Mouse (Mus musculus) lung, embryonic 16.5 days (tissue): ENCODE results near the gene Tmem175. TPM values are rescaled to one million over a fixed set of nuclear protein-coding genes. Genes with fewer than 3 reads are reported as not detected.

Source experiments
- ATAC-seq: fragments of 200-750 bp; cut with Nextera tagmentation; 2 replicates; pipeline ENCODE4 v1.8.0; 2017; ENCODE audit warnings: low read depth, mild to moderate bottlenecking, moderate library complexity
- H3K27ac ChIP-seq: fragments of 300-500 bp; sonication (generic); 2 replicates; pipeline ENCODE4 v1.5.1; 2014; ENCODE audit warnings: mild to moderate bottlenecking, control low read depth, low read length
- H3K27me3 ChIP-seq: fragments of 300-500 bp; sonication (generic); 2 replicates; pipeline ENCODE4 v1.6.1; 2014; ENCODE audit warnings: low read depth, low read length, mixed read lengths; ENCODE audit not compliant: control insufficient read depth, insufficient read depth
- H3K36me3 ChIP-seq: fragments of 300-500 bp; sonication (generic); 2 replicates; pipeline ENCODE4 v1.6.1; 2014; ENCODE audit warnings: low read length; ENCODE audit not compliant: control insufficient read depth, insufficient read depth
- H3K4me1 ChIP-seq: fragments of 300-500 bp; sonication (generic); replicated peaks from 2 replicates; pipeline ENCODE4 v1.6.1; 2014; ENCODE audit warnings: low read length, mixed read lengths; ENCODE audit not compliant: control insufficient read depth, insufficient read depth
- H3K4me2 ChIP-seq: fragments of 300-500 bp; sonication (generic); 2 replicates; pipeline ENCODE4 v1.6.1; 2014; ENCODE audit warnings: low read depth, low read length, control low read depth
- H3K4me3 ChIP-seq: fragments of 300-500 bp; sonication (generic); 2 replicates; pipeline ENCODE4 v1.5.1; 2014; ENCODE audit warnings: mild to moderate bottlenecking, low read length, control low read depth
- H3K9ac ChIP-seq: fragments of 300-500 bp; sonication (generic); 2 replicates; pipeline ENCODE4 v1.6.1; 2014; ENCODE audit warnings: low read length, control low read depth
- H3K9me3 ChIP-seq: fragments of 300-500 bp; sonication (generic); 2 replicates; pipeline ENCODE4 v1.6.1; 2016; ENCODE audit warnings: low read length; ENCODE audit not compliant: control insufficient read depth
- WGBS: fragments of 180-500 bp; shearing (Covaris S2); extraction: QIAGEN DNeasy Blood & Tissue Kit; methylation state at CpG from one replicate; pipeline ENCODE4 v1.1.7; 2014; 5-methylcytosine and 5-hydroxymethylcytosine counted together
- polyA plus RNA-seq: library from polyadenylated mRNA; unstranded; fragments of >200 nt; fragmentation: Nextera tagmentation; extraction: Ambion mirVana; gene quantifications from 2 replicates; pipeline ENCODE4 v1.2.1, GENCODE M21; 2015

Gene Tmem175
- polyA plus RNA-seq, 1 experiment from 2014 or later = 30.0 TPM

DNA sequence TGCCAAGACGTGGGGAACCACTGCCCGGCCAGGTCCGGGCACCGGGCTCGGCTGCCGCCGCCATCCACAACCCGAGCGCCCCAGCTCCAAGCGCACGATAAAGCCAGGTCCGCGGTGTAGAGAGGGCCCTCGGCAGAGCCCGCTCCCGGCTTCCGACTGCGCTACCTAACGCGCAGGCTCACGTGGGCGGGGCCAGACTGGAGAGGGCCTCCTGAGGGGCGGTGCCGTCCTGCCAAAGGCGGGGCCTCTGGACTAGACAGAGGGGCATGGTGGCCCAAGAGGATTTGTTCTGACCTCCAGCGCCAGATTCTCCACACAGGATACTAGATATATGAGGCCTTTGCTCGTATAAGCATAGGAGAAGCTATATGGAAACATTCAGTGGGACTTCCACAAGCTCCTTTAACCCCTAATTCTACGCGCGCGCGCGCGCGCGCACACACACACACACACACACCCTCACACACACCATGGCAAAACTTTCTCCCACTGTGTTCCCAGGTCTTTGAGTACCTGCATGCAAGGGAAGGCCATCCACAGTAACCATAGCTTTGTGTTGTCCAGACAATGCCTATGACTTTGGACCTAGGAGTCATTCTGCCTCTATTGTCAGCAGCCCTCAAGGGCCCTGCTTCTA lies 31.2 kb downstream of the Tmem175 start:
- Histone ChIP-seq H3K9ac (peak overlapping the region; percentile 96), H3K4me3 (peak overlapping the region; percentile 92), H3K4me1 (peaks cover 7% of the 10 kb centered on the region), H3K27ac (peak overlapping the region; percentile 25; the same call in 1 of the 2 replicates), H3K36me3 (peaks cover 9% of the 10 kb centered on the region), H3K9me3 (no peaks in the 10 kb centered on the region), H3K4me2 (peak overlapping the region; percentile 94), H3K27me3 (no peaks in the 10 kb centered on the region)
- WGBS = 13% methylated on average over 36 of the region's 36 CpGs
- peak; percentile 99 for ATAC-seq

DNA sequence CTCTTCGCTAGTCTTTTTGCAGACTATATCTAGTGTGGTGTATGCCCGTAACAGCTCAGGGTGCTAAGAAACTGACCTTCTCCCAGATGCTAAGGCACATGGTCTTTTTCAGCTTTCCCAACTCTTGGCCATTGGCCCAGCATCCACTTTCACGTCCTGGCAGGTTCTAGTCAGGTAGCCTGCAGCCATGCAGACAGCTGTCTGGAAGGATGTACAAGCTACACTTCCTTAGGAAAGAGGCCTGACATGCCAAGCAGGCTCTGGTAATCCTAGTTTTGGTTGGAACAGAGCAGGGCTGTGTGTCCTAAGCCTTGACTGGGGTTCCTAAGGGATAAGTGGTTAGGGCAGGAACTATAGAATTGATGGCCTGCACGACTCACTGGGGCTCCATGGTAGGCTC lies 33.2 kb downstream of the Tmem175 start:
- ATAC-seq = no peak
- Histone ChIP-seq H3K27me3 (no peaks in the 10 kb centered on the region), H3K36me3 (peaks cover 2% of the 10 kb centered on the region; the same call in 1 of the 2 replicates)

DNA sequence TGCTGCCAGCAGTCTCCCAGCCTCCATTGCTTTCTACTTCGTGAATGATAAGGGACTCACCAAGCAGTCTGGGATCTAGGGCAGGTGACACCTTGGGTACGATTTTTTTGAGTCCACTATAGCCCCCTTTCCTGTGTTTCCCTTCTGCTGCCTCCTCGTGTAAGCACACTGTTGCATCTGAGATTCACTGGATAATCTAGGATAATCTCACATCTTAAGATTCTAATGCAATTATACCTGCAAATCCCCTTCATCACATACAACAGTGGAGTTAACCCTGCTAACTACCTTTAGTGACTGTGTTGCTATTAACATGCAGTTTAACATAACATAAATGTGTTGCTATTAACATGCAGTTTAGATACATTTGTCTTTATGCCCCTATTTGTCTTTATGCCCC lies 35.5 kb downstream of the Tmem175 start:
- WGBS = 34% methylated on average over 3 of the region's 3 CpGs

More for the DNA sequence above, 33.2 kb downstream of the Tmem175 start:
- Histone ChIP-seq H3K9ac (no peak overlapping the region), H3K4me1 (peaks cover 7% of the 10 kb centered on the region), H3K4me2 (no peak overlapping the region), H3K9me3 (no peaks in the 10 kb centered on the region), H3K4me3 (no peak overlapping the region), H3K27ac (no peak overlapping the region)
- 75% methylated on average over 4 of the region's 4 CpGs for WGBS

DNA sequence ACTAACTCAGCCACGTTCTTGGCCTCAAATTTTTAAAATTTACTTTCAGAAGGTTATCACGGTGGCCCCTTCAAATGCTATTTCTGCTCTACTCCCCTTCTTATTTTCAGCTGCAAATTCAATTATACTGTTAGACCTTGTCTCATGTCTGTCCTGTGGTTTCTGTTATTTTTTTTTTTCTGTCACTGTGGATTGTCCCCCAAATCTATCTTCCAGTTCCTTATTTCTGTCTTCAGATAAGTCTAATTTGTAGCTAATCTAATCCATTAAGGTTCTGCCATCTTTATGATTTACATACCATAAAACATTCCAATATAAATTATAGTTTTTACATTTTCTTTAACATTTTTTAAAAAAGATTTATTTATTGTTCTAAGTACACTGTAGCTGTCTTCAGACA lies 37.8 kb downstream of the Tmem175 start:
- no peaks in the 10 kb centered on the region for H3K9me3 ChIP-seq
- 64% methylated on average over 2 of the region's 2 CpGs for WGBS
- ATAC-seq = no peak
- H3K27ac ChIP-seq = no peak overlapping the region
- no peak overlapping the region for H3K9ac ChIP-seq
- peaks cover 10% of the 10 kb centered on the region for H3K4me1 ChIP-seq
- H3K36me3 ChIP-seq = peaks cover 2% of the 10 kb centered on the region; the same call in 1 of the 2 replicates
- H3K27me3 ChIP-seq = no peaks in the 10 kb centered on the region
- H3K4me2 ChIP-seq = no peak overlapping the region
- H3K4me3 ChIP-seq = no peak overlapping the region

More for the DNA sequence above, 35.5 kb downstream of the Tmem175 start:
- H3K9me3 ChIP-seq = no peaks in the 10 kb centered on the region
- no peak overlapping the region for H3K9ac ChIP-seq
- H3K27ac ChIP-seq = no peak overlapping the region
- H3K36me3 ChIP-seq = no peaks in the 10 kb centered on the region
- no peaks in the 10 kb centered on the region for H3K27me3 ChIP-seq
- no peak overlapping the region for H3K4me3 ChIP-seq
- H3K4me1 ChIP-seq = peaks cover 8% of the 10 kb centered on the region
- no peak overlapping the region for H3K4me2 ChIP-seq
- no peak for ATAC-seq

DNA sequence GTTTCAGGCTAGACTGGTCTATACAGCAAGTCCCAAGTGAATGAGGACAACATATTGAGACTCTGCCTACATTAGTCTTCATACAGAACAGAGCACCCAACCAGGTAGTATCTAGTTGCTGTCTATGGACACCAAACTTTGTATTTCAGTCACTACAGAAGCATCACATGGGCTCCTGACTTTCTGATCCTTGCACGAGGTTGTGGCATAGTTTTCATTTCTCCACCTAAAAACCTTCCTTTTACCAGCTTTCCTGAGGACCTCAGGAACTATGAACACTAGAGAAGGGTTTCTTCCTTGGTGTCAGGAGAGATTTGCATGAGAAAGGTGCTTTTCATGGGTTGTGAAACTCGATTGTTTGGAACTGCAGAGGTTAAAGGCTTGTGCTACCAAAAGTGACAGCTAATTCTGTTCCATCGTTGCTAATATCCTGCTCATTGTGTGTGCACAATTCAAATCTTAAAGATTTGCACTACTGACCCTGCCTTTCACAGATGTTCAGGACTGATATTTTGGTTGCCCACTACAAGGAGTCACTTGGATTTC lies 38.9 kb downstream of the Tmem175 start:
- ATAC-seq = no peak

DNA sequence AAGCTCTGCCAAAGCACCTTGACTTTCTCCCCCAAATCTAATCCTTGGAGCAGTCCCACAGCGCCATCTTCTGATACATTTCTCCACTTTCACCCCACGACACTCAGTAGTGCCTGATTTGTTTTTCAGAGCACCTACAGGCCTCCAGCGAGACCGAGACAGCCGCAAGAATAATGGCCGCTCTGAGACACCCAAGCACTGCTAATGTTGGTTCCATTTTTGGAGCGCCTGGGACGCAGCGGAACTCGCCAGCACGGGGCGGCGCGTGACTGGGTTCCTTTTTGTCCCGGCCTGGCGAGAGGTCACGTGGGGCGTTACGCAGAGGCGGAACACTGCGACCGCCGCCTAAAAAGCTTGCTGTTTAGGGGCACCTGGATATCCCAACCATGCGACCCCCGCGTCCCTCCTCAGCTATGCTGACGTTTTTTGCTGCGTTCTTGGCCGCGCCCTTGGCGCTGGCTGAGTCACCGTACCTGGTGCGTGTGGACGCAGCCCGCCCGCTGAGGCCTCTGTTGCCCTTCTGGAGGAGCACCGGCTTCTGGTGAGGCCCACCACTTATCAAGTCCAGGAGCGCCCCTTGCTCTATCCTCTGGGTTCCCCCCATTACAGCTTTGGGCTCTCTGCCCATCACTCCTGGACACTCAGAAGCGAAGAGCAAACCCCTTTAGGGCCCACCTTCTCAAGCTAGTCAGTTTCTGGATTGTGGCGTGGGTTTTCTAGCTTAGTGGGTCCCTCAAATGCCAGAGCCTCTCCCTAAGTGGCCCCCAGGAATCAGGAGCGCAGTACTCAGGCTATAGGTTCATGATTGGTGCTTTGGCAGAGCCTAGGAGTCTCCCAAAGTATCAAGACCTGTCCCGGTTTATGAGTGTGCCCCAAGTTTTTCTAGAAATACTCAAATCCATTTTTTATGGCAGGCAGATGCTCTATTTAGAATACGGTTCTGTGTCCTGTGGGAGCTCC lies 39.7 kb downstream of the Tmem175 start, which contains the start of gene Dgkq:
Dgkq (minus strand) TSS at position 696 of the 960 bp plus-strand sequence.
- Histone ChIP-seq H3K4me3 (peak within 1 kb of the TSS; percentile 61), H3K27me3 (no peaks in the 10 kb centered on the region), H3K4me2 (peak within 1 kb of the TSS; percentile 59), H3K4me1 (peaks cover 10% of the 10 kb centered on the region), H3K9ac (peak within 1 kb of the TSS; percentile 83), H3K27ac (peak within 1 kb of the TSS; percentile 82), H3K9me3 (no peaks in the 10 kb centered on the region), H3K36me3 (peaks cover 6% of the 10 kb centered on the region)
- ATAC-seq = peak; percentile 91
- 6% methylated on average over 43 of the region's 43 CpGs for WGBS

More for the DNA sequence above, 38.9 kb downstream of the Tmem175 start:
- peak overlapping the region; percentile 83 for H3K9ac ChIP-seq
- H3K27me3 ChIP-seq = no peaks in the 10 kb centered on the region
- peaks cover 6% of the 10 kb centered on the region for H3K36me3 ChIP-seq
- no peaks in the 10 kb centered on the region for H3K9me3 ChIP-seq
- WGBS = 7% methylated on average over 3 of the region's 3 CpGs
- H3K4me2 ChIP-seq = peak overlapping the region; percentile 59
- peaks cover 10% of the 10 kb centered on the region for H3K4me1 ChIP-seq
- peak overlapping the region; percentile 82 for H3K27ac ChIP-seq
- peak overlapping the region; percentile 61 for H3K4me3 ChIP-seq

DNA sequence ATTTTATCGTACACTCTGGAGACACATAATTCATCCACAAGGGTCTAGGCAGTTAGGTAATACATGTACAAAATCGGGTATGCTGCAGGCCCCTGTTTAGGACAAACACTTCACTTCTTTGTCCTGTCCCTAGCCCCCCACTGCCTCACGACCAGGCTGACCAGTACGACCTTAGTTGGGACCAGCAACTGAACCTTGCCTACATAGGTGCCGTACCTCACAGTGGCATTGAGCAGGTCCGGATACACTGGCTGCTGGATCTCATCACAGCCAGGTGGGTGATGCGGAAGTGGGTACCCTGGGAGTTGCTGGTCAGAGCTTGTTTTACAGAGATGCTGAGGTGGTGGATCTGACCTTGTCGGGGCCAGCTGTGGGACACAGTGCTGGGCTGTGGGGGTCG lies 40.4 kb downstream of the Tmem175 start:
- WGBS = 70% methylated on average over 9 of the region's 9 CpGs
- peak overlapping the region; percentile 61 for H3K4me3 ChIP-seq
- no peak for ATAC-seq
- no peaks in the 10 kb centered on the region for H3K27me3 ChIP-seq
- H3K36me3 ChIP-seq = peaks cover 6% of the 10 kb centered on the region
- H3K9ac ChIP-seq = peak overlapping the region; percentile 83
- H3K4me2 ChIP-seq = peak overlapping the region; percentile 59
- peaks cover 10% of the 10 kb centered on the region for H3K4me1 ChIP-seq
- no peak overlapping the region; the same call in 1 of the 2 replicates for H3K27ac ChIP-seq
- no peaks in the 10 kb centered on the region for H3K9me3 ChIP-seq

DNA sequence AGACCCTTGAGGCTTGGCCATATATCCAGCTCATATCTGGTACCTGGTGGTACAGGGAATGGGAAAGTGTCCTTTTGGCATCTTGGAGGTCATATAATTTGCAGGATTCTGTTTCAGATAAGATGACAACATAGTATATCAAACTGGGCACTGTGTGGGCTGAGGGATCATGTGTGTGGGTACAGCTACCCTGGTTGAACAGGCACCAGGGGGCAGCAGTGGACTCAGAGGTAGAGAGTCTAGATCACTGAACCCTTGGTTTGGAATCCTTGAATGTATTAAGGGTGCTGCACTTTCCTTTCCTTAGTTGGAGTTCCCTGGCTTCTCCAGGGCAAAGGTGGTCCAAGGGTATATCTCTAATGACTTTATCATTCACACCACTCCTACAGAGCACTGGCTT lies 41.2 kb downstream of the Tmem175 start:
- no peak for ATAC-seq
- peaks cover 6% of the 10 kb centered on the region for H3K36me3 ChIP-seq
- no peak overlapping the region for H3K9ac ChIP-seq
- H3K4me3 ChIP-seq = no peak overlapping the region
- no peaks in the 10 kb centered on the region for H3K9me3 ChIP-seq
- peaks cover 10% of the 10 kb centered on the region for H3K4me1 ChIP-seq
- no peak overlapping the region for H3K27ac ChIP-seq
- no peak overlapping the region for H3K4me2 ChIP-seq
- H3K27me3 ChIP-seq = no peaks in the 10 kb centered on the region

DNA sequence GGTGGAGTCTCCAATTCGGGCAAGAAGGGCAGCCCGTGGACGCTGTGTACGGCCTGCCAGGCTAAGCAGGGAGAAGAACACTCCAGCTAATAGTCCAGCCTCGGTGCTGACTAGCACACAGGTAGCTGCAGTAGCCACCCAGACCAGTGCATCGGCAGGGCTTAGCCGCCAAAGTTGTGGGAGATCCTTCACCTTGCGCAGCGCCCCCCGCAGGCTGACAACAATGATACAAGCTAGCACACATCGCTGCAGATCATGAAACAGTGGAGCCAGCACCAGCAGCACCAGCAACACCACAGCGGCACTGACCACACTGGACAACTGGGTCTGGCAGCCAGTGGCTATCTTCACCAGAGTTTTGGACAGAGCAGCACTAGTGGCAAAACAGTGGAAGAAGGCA lies 42.2 kb downstream of the Tmem175 start:
- no peak for ATAC-seq
- Histone ChIP-seq H3K4me2 (no peak overlapping the region), H3K4me3 (no peak overlapping the region), H3K9me3 (no peaks in the 10 kb centered on the region), H3K27me3 (no peaks in the 10 kb centered on the region), H3K4me1 (peaks cover 13% of the 10 kb centered on the region), H3K27ac (no peak overlapping the region), H3K9ac (no peak overlapping the region), H3K36me3 (peaks cover 6% of the 10 kb centered on the region)
- WGBS = 90% methylated on average over 12 of the region's 12 CpGs
